Mouse (Mus musculus) brain, embryonic 14.5 days (tissue): Measurements from ENCODE around the gene Neurog2. TPM values are rescaled to one million over a fixed set of nuclear protein-coding genes. Genes with fewer than 3 reads are reported as not detected.

Source experiments
- DNase-seq: peaks from one replicate; pipeline ENCODE4 v3.0.0-alpha.2; 2011; ENCODE audit warnings: low read depth
- CTCF ChIP-seq: fragments of 200-500 bp; IDR thresholded peaks from 2 replicates; pipeline ENCODE4 v1.5.1; 2012; ENCODE audit warnings: inconsistent platforms, mild to moderate bottlenecking, moderate library complexity, borderline replicate concordance; ENCODE audit not compliant: insufficient read depth, insufficient read length; ENCODE audit errors: extremely low read depth
- POLR2A ChIP-seq: fragments of 200-500 bp; IDR thresholded peaks from 2 replicates; pipeline ENCODE4 v1.6.1; 2012; ENCODE audit warnings: mild to moderate bottlenecking, inconsistent platforms, borderline replicate concordance; ENCODE audit not compliant: poor library complexity, insufficient read depth, insufficient read length, severe bottlenecking; ENCODE audit errors: extremely low read depth
- polyA plus RNA-seq: library from polyadenylated mRNA; depleted of rRNA; stranded (reverse); fragments of >200 nt; gene quantifications from 2 replicates; pipeline ENCODE4 v1.2.3, GENCODE M21; 2012; rRNA removed

The Neurog2 gene
- polyA plus RNA-seq: 46.1 and 99.1 TPM in 2 replicates

- DNase-seq: no peak
- peak; percentile 38; the same call in 1 of the 2 replicates for TF ChIP-seq POLR2A
- TF ChIP-seq CTCF: no peak
Observed at GRCm38 (mm10) chr3:127633080-127634032, at the start of gene Neurog2. Gene Neurog2 (plus strand): TSS chr3:127633135.

- TF ChIP-seq POLR2A (no peak), CTCF (no peak)
- DNase-seq: no peak
Observed at GRCm38 (mm10) chr3:127597136-127597535, 35.8 kb upstream of the Neurog2 start.

- peak; percentile 21 for DNase-seq
- no peak for TF ChIP-seq POLR2A
- TF ChIP-seq CTCF: peak; percentile 18; the same call in 1 of the 2 replicates
Observed at GRCm38 (mm10) chr3:127608109-127608508, 24.8 kb upstream of the Neurog2 start.

- no peak for TF ChIP-seq POLR2A
- TF ChIP-seq CTCF: peak; percentile 88
- DNase-seq: peak; percentile 97
Observed at GRCm38 (mm10) chr3:127625296-127625695, 7.6 kb upstream of the Neurog2 start.

GRCm38 (mm10) chr3:127625701-127626399 is 7.1 kb upstream of the Neurog2 start:
- TF ChIP-seq POLR2A (0 out of 2 replicates have a peak, but pooled peaks have one; percentile 16), CTCF (peak; percentile 22; the same call in 1 of the 2 replicates)

GRCm38 (mm10) chr3:127626524-127626923 is 6.4 kb upstream of the Neurog2 start:
- peak; percentile 53 for DNase-seq
- TF ChIP-seq POLR2A: no peak
- no peak for TF ChIP-seq CTCF

More at GRCm38 (mm10) chr3:127625701-127626399, 7.1 kb upstream of the Neurog2 start:
- peak; percentile 95 for DNase-seq

- peak; percentile 72 for DNase-seq
- TF ChIP-seq POLR2A (no peak), CTCF (no peak)
Observed at GRCm38 (mm10) chr3:127627151-127627955, 5.6 kb upstream of the Neurog2 start.

GRCm38 (mm10) chr3:127627956-127628310 is 5.0 kb upstream of the Neurog2 start:
- peak; percentile 5; the same call in 1 of the 2 replicates for TF ChIP-seq CTCF
- no peak for TF ChIP-seq POLR2A
- DNase-seq: peak; percentile 57

GRCm38 (mm10) chr3:127628311-127629184 is 4.4 kb upstream of the Neurog2 start:
- TF ChIP-seq POLR2A (no peak), CTCF (no peak)
- peak; percentile 60 for DNase-seq

GRCm38 (mm10) chr3:127630190-127630589 is 2.7 kb upstream of the Neurog2 start:
- peak; percentile 65 for DNase-seq
- no peak for TF ChIP-seq POLR2A
- no peak for TF ChIP-seq CTCF
